Mouse (Mus musculus): ENCODE results near the gene Rps6kb2.

Gene Rps6kb2

GRCm38 (mm10) chr19:4155223-4156072 lies 7.7 kb downstream of the Rps6kb2 start:
- DNase-seq (ENCODE audit: low spot score): no peak

- no peak for DNase-seq (ENCODE audit: low spot score)
Measured at GRCm38 (mm10) chr19:4154437-4155222, 8.5 kb downstream of the Rps6kb2 start.

GRCm38 (mm10) chr19:4153232-4153654 lies 9.9 kb downstream of the Rps6kb2 start, which contains the start of gene Ptprcap:
Gene Ptprcap (plus strand): TSS chr19:4153604.
- no peak for DNase-seq (ENCODE audit: low spot score)

GRCm38 (mm10) chr19:4152445-4153231 lies 10.5 kb downstream of the Rps6kb2 start:
- DNase-seq (ENCODE audit: low spot score): no peak

GRCm38 (mm10) chr19:4151898-4152297 lies 11.3 kb downstream of the Rps6kb2 start:
- no peak for DNase-seq (ENCODE audit: low spot score)

GRCm38 (mm10) chr19:4151488-4151860 lies 11.7 kb downstream of the Rps6kb2 start:
- DNase-seq (ENCODE audit: low spot score): no peak

GRCm38 (mm10) chr19:4150567-4151487 lies 12.3 kb downstream of the Rps6kb2 start:
- no peak for DNase-seq (ENCODE audit: low spot score)

GRCm38 (mm10) chr19:4149764-4150461 lies 13.2 kb downstream of the Rps6kb2 start:
- no peak for DNase-seq (ENCODE audit: low spot score)

GRCm38 (mm10) chr19:4149283-4149682 lies 13.9 kb downstream of the Rps6kb2 start:
- DNase-seq (ENCODE audit: low spot score): no peak

- DNase-seq (ENCODE audit: low spot score): no peak
Measured at GRCm38 (mm10) chr19:4148819-4149218, 14.3 kb downstream of the Rps6kb2 start.

GRCm38 (mm10) chr19:4148491-4148806 lies 14.7 kb downstream of the Rps6kb2 start, which contains the start of gene Coro1b:
Gene Coro1b (plus strand): TSS chr19:4148619.
- peak; percentile 93 for DNase-seq (ENCODE audit: low spot score)

- no peak for DNase-seq (ENCODE audit: low spot score)
Measured at GRCm38 (mm10) chr19:4147782-4148490, 15.2 kb downstream of the Rps6kb2 start.

- DNase-seq (ENCODE audit: low spot score): no peak
Measured at GRCm38 (mm10) chr19:4147022-4147405, 16.1 kb downstream of the Rps6kb2 start.

- no peak for DNase-seq (ENCODE audit: low spot score)
Measured at GRCm38 (mm10) chr19:4146366-4147021, 16.7 kb downstream of the Rps6kb2 start.

GRCm38 (mm10) chr19:4145936-4146335 lies 17.2 kb downstream of the Rps6kb2 start:
- DNase-seq (ENCODE audit: low spot score): no peak

- DNase-seq (ENCODE audit: low spot score): no peak
Measured at GRCm38 (mm10) chr19:4144550-4145498, 18.3 kb downstream of the Rps6kb2 start.

GRCm38 (mm10) chr19:4143759-4144268 lies 19.3 kb downstream of the Rps6kb2 start, which contains the start of gene Cabp4:
Gene Cabp4 (minus strand): TSS chr19:4144033.
- DNase-seq (ENCODE audit: low spot score): no peak
